Mouse (Mus musculus) heart, embryonic 11.5 days (tissue): ENCODE data around the gene Kbtbd3. TPM values are rescaled to one million over a fixed set of nuclear protein-coding genes. Genes with fewer than 3 reads are reported as not detected.

Experiments
- microRNA-seq: library from miRNA; unstranded; fragments of <30 nt; microRNA quantifications from one replicate; pipeline ENCODE4, GENCODE M21; 2016; ENCODE audit warnings: borderline number of aligned reads
- polyA plus RNA-seq: library from polyadenylated mRNA; unstranded; fragments of >200 nt; fragmentation: Nextera tagmentation; extraction: Ambion mirVana; gene quantifications from 2 replicates; pipeline ENCODE4 v1.2.1, GENCODE M21; 2014

The Kbtbd3 gene
- polyA plus RNA-seq, 1 experiment from 2014 or later, result 6.4 TPM

Small RNA genes within 50 kb of the gene (microRNA-seq; reads per million reads assigned to microRNA genes)
- not detected for gene Gm22195
- gene Gm23992, result not detected

Other genes starting within 250 kb of the Kbtbd3 start
- gene Aasdhppt, start 362 bp upstream of the Kbtbd3 start, polyA plus RNA-seq, result 29.0 and 30.7 TPM in 2 replicates
- gene Msantd4, start 66.7 kb downstream of the Kbtbd3 start, polyA plus RNA-seq, result 37.9 and 45.6 TPM in 2 replicates